Mouse (Mus musculus) cortical plate, adult 2 months (tissue): ENCODE data around the gene Serp2. TPM values are rescaled to one million over a fixed set of nuclear protein-coding genes. Genes with fewer than 3 reads are reported as not detected.

Experiments used
- H3K27ac ChIP-seq: fragments of 200-500 bp; 2 replicates; pipeline ENCODE4 v1.5.1; 2012; ENCODE audit warnings: low read length, control low read depth, inconsistent platforms; ENCODE audit not compliant: insufficient read depth
- H3K4me1 ChIP-seq: fragments of 200-500 bp; 2 replicates; pipeline ENCODE4 v1.6.1; 2011; ENCODE audit warnings: low read length; ENCODE audit not compliant: control insufficient read depth, insufficient read depth
- H3K4me3 ChIP-seq: fragments of 200-500 bp; 2 replicates; pipeline ENCODE4 v1.5.1; 2011; ENCODE audit warnings: mild to moderate bottlenecking, low read length, control low read depth; ENCODE audit not compliant: insufficient read depth
- CTCF ChIP-seq: fragments of 200-500 bp; IDR thresholded peaks from 2 replicates; pipeline ENCODE4 v1.5.1; 2011; ENCODE audit warnings: mild to moderate bottlenecking, control low read depth, low read length; ENCODE audit not compliant: insufficient read depth; ENCODE audit errors: extremely low read depth
- POLR2A ChIP-seq: fragments of 200-500 bp; IDR thresholded peaks from 2 replicates; pipeline ENCODE4 v1.6.1; 2011; ENCODE audit warnings: mild to moderate bottlenecking, low read length, control low read depth; ENCODE audit not compliant: insufficient read depth; ENCODE audit errors: extremely low read depth
- polyA plus RNA-seq: library from polyadenylated mRNA; depleted of rRNA; stranded (reverse); fragments of >200 nt; gene quantifications from 2 replicates; pipeline ENCODE4 v1.2.3, GENCODE M21; 2012

Gene Serp2
- polyA plus RNA-seq, 1 experiment: 262 TPM

DNA sequence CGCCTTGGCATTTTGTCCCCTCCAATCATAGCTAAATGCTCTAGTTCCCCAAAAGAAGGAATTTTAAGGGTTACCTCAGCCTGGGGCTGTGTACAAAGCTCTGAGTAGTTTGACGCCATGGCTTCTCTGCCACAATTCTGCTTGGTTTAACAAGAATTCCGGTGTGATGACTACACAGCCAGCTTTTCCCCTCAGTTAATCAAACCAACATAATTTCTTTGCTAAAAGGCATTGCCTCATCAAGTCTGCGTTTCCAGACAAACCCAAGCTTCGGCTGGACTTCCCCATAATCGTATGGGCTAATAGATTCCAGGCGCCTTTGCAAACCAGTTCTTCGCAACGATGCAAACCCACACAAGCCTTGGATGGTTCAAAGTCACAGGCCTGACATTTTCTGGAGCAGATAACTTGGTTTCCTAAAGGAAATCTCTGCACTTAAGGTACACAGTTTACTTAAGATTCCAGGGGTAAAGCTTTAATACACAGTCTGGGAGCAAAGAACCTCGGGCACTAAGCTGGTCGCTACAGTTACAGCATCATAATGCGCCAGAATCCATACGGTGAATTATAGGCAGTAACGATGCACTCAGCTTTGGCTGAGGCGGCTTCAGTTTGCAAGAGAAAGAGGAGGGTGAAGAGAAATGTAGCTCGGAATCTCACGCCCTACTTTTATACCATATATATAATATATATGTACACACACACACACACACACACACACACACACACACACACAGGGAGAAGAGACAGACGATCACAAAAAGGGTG, 1.2 kb downstream of the Serp2 start:
- TF ChIP-seq CTCF (no peak), POLR2A (no peak)
- peak overlapping the region; percentile 76 for H3K4me3 ChIP-seq
- peaks cover 3% of the 10 kb centered on the region; the same call in 1 of the 2 replicates for H3K4me1 ChIP-seq
- peak overlapping the region; percentile 60 for H3K27ac ChIP-seq

DNA sequence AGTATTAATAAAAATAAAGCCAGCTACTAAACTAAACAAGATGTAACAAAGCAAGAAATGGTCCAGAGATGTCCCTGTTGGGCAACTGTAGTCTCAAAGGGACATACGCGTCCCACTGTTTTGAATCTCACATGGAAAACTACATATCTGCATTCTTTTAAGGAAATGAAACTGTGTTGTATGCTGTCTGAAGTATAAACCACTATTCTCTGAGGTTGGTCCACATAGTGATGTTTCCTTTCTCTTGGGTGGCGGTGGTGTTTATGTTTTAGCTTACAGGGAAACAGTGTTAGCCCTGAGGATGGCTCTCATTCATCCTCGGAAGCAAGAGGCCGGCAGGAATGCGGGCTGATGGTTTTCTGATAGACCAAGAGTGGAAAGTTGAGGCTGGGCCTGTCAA, 12.6 kb downstream of the Serp2 start:
- Histone ChIP-seq H3K4me1 (peaks cover 4% of the 10 kb centered on the region; the same call in 1 of the 2 replicates), H3K4me3 (no peak overlapping the region), H3K27ac (no peak overlapping the region)
- TF ChIP-seq CTCF: no peak
- no peak for TF ChIP-seq POLR2A

GRCm38 (mm10) chr14:76541341-76541740, 15.3 kb downstream of the Serp2 start:
- no peak for TF ChIP-seq POLR2A
- TF ChIP-seq CTCF: no peak
- Histone ChIP-seq H3K27ac (0 out of 2 replicates have a peak overlapping the region, but pooled peaks have one; percentile 8), H3K4me3 (no peak overlapping the region), H3K4me1 (peaks cover 7% of the 10 kb centered on the region)

- no peak for TF ChIP-seq POLR2A
- TF ChIP-seq CTCF: no peak
- Histone ChIP-seq H3K4me1 (peaks cover 9% of the 10 kb centered on the region), H3K4me3 (no peak overlapping the region), H3K27ac (no peak overlapping the region)
Measured at GRCm38 (mm10) chr14:76540005-76540670, 16.6 kb downstream of the Serp2 start.

DNA sequence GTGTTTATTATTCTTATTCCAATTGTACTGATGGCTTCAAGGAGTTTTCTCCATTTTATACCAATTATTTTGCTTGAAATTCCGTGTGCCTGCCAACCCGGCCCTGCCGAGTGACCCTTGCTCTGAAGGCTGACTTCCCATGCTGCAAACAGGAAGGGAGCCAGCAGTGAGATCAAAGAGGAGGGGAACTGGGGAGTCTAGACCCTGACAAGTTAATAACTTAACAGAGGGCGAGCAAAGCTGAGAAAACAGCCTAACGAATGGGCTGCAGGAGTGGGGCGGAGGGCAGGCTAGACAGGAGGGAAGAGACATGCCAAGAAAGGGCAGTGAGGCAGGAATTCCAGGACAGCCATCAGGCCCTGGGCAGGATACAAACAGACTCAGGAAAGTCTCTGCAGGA, 19.8 kb downstream of the Serp2 start:
- H3K27ac ChIP-seq: peak overlapping the region; percentile 2; the same call in 1 of the 2 replicates
- H3K4me1 ChIP-seq: peaks cover 9% of the 10 kb centered on the region
- TF ChIP-seq POLR2A (no peak), CTCF (no peak)
- no peak overlapping the region for H3K4me3 ChIP-seq

DNA sequence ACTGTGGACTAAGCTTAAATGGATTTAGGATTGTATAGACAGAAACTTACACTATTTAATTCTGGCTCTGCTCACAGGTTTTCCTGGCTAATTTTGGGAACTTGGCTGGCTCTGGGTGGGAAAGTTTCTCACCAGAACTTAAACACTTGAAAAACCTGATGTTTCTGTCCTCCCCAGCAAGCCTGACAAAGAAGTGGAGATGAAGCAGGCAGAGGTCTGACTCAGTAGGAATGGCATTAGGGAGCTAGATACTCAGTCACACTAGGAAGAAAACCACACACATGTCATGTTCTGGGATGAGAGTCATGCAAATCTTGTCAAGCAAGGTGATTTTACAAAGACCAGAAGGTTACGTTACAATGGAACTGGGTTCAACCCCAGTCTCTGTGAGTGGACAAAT, 21.6 kb downstream of the Serp2 start:
- TF ChIP-seq POLR2A: no peak
- TF ChIP-seq CTCF: no peak
- Histone ChIP-seq H3K4me1 (peaks cover 5% of the 10 kb centered on the region), H3K27ac (no peak overlapping the region), H3K4me3 (no peak overlapping the region)

GRCm38 (mm10) chr14:76533170-76533815, 23.4 kb downstream of the Serp2 start:
- Histone ChIP-seq H3K4me1 (peaks cover 5% of the 10 kb centered on the region), H3K27ac (no peak overlapping the region), H3K4me3 (no peak overlapping the region)
- no peak for TF ChIP-seq CTCF
- no peak for TF ChIP-seq POLR2A

- no peak overlapping the region for H3K4me3 ChIP-seq
Measured at GRCm38 (mm10) chr14:76532257-76533169, 24.2 kb downstream of the Serp2 start.

DNA sequence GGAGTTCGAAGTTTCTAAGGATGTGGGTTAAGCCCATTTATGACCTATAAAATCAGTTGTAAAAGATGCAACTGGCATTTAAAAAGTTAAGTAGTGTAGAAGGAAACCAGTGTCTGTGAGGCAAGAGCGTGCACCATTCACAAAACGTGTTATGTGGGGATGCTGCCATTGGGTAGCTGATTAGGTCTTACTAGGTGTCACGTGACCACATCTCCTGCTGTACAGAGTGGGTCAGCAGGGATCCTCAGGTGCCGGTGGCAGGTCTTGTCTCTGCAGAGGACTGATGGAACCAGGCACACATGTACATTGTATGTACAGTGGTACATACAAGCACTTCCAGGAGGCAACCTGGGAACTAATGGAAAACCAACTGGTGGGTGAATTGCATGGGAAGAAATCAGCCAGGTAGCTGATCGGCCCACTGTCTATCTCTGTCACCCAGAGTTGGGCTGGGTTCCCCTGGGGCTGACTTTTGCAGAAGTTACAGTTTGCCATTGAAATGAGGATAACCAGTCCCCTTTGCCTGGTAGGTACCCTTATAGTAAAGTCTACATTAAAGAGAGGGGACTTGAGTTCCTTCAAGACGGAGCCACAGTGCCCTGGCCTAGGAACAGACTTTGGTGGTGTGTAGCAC, 25.5 kb downstream of the Serp2 start:
- H3K4me1 ChIP-seq: peaks cover 2% of the 10 kb centered on the region
- TF ChIP-seq CTCF: no peak
- no peak overlapping the region for H3K4me3 ChIP-seq
- H3K27ac ChIP-seq: no peak overlapping the region

More at GRCm38 (mm10) chr14:76532257-76533169, 24.2 kb downstream of the Serp2 start:
- H3K4me1 ChIP-seq: peaks cover 5% of the 10 kb centered on the region
- H3K27ac ChIP-seq: no peak overlapping the region
- TF ChIP-seq POLR2A (no peak), CTCF (no peak)
